Mouse (Mus musculus) stomach, postnatal 0 days (tissue): Measurements from ENCODE around the gene Tmem273.

ENCODE experiments used
- CTCF ChIP-seq: IDR thresholded peaks from 2 replicates; pipeline ENCODE4 v1.5.1; 2016; ENCODE audit warnings: antibody characterized with exemption, low read depth, mild to moderate bottlenecking, moderate library complexity
- EP300 ChIP-seq: optimal IDR thresholded peaks from 2 replicates; pipeline ENCODE3; 2016; ENCODE audit warnings: antibody characterized with exemption

DNA sequence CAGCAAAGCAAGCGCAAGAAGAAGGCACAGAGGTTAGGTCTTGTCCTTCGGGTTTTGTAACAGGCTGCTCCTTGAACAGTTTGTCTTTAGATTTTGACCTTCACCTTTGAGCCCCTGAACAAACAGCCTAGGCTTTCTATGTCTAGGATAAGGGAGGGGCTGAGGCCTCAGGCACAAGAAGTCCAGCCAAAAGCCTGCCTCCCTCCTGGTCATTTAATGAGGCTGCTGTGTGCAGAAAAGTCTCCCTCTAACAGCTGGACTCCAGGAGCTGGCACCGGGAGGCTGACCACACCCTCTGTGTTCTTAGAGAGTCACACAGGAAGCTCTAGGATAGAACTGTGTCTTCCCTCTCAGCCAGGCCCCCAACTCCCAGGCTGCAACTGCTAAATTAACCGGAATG is 41.4 kb downstream of the Tmem273 start:
- TF ChIP-seq CTCF (no peak), EP300 (no peak)
